Mouse (Mus musculus): ENCODE measurements at regions not wholly inside any gene's neighbourhood (a gene's known extent, or its start where the extent isn't known, plus 50 kb on each side); places are given as distances from the start of the nearest gene placed in this dataset.
"Not testable (repeated sequence)": the region's sequence is repeated elsewhere in the genome, so short reads cannot be mapped to it uniquely, and the experiment has no call there.

GRCm38 (mm10) chr1:8097046-8097445 lies 3289.4 kb downstream of the Gm37988 start:
- DNase-seq (ENCODE audit: low spot score): no peak

GRCm38 (mm10) chr1:8123021-8123420 lies 3290.9 kb upstream of the A830018L16Rik start:
- peak; percentile 15 for DNase-seq (ENCODE audit: low spot score)

- not testable (repeated sequence) for DNase-seq (ENCODE audit: low spot score)
Measured at GRCm38 (mm10) chr1:8134434-8135433, 3279.2 kb upstream of the A830018L16Rik start.

- DNase-seq (ENCODE audit: low spot score): no peak
Measured at GRCm38 (mm10) chr1:8142583-8142982, 3271.3 kb upstream of the A830018L16Rik start.

GRCm38 (mm10) chr1:8173196-8173595 lies 3240.7 kb upstream of the A830018L16Rik start:
- DNase-seq (ENCODE audit: low spot score): no peak

Measured in ovary, postnatal 36 days (tissue).